Mouse (Mus musculus) hindbrain, embryonic 16.5 days (tissue): ENCODE measurements around the gene Kcnip1. TPM values are rescaled to one million over a fixed set of nuclear protein-coding genes. Genes with fewer than 3 reads are reported as not detected.

Experiments
- ATAC-seq: fragments of 200-750 bp; cut with Nextera tagmentation; 2 replicates; pipeline ENCODE4 v1.8.0; 2017; ENCODE audit warnings: moderate TSS enrichment, moderate library complexity
- H3K27ac ChIP-seq: fragments of 300-500 bp; sonication (generic); 2 replicates; pipeline ENCODE4 v1.5.1; 2014; ENCODE audit warnings: low read depth, mild to moderate bottlenecking, control low read depth, low read length, moderate library complexity
- H3K27me3 ChIP-seq: fragments of 300-500 bp; sonication (generic); replicated peaks from 2 replicates; pipeline ENCODE4 v1.6.1; 2014; ENCODE audit warnings: low read length; ENCODE audit not compliant: control insufficient read depth, insufficient read depth
- H3K36me3 ChIP-seq: fragments of 300-500 bp; sonication (generic); 2 replicates; pipeline ENCODE4 v1.6.1; 2014; ENCODE audit warnings: mild to moderate bottlenecking, low read length, moderate library complexity, mixed read lengths; ENCODE audit not compliant: control insufficient read depth, insufficient read depth
- H3K4me1 ChIP-seq: fragments of 300-500 bp; sonication (generic); 2 replicates; pipeline ENCODE4 v1.6.1; 2014; ENCODE audit warnings: low read depth, low read length; ENCODE audit not compliant: control insufficient read depth, insufficient read depth
- H3K4me2 ChIP-seq: fragments of 300-500 bp; sonication (generic); 2 replicates; pipeline ENCODE4 v1.6.1; 2014; ENCODE audit warnings: mild to moderate bottlenecking, low read length, control low read depth, moderate library complexity
- H3K4me3 ChIP-seq: fragments of 300-500 bp; sonication (generic); 2 replicates; pipeline ENCODE4 v1.5.1; 2014; ENCODE audit warnings: mild to moderate bottlenecking, low read length, control low read depth, moderate library complexity
- H3K9ac ChIP-seq: fragments of 300-500 bp; sonication (generic); 2 replicates; pipeline ENCODE4 v1.6.1; 2014; ENCODE audit warnings: low read depth, mild to moderate bottlenecking, control low read depth, low read length, moderate library complexity
- H3K9me3 ChIP-seq: fragments of 300-500 bp; sonication (generic); 2 replicates; pipeline ENCODE4 v1.6.1; 2014; ENCODE audit warnings: mild to moderate bottlenecking, low read length, moderate library complexity; ENCODE audit not compliant: control insufficient read depth
- WGBS: fragments of 180-500 bp; shearing (Covaris S2); extraction: QIAGEN DNeasy Blood & Tissue Kit; methylation state at CpG from one replicate; pipeline ENCODE4 v1.1.7; 2014; 5-methylcytosine and 5-hydroxymethylcytosine counted together
- polyA plus RNA-seq: library from polyadenylated mRNA; unstranded; fragments of >200 nt; fragmentation: Nextera tagmentation; extraction: Ambion mirVana; gene quantifications from 2 replicates; pipeline ENCODE4 v1.2.1, GENCODE M21; 2015

The Kcnip1 gene
- polyA plus RNA-seq, 1 experiment from 2014 or later, result 146 TPM

DNA sequence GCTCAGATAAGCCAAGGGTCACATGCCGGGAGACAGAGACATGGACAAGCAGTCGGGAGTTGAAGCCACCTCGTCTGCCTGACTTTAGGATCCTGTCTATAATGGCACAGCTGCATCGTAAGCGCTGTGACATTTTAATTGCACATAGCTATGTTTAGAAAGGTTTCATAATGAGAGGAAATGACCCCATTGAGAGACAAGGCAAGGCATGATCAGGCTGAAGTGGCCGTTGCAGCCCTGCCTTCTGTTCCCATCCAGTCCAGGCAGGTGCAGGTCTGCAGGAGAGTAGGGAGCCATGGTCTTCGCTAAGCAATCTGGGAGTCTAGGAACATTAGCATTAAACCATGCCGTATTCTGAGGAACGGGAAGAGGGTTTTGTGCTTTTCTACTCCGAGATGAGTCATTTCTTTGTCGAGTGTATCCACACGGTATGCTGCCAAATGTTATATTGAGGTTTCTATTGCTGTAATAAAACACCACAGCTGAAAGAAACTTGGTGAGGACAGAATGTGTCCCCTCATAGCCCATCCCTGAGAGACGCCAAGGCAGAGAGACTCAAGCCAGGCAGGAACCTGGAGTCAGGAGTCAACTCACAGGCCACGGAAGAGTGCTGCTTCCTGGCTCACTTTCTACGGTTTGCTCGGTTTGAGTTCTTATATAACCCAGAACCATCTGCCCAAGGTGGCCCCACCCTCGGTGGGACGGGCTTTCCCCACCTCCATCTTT is 60.4 kb downstream of the Kcnip1 start:
- H3K9ac ChIP-seq, result no peak overlapping the region
- H3K4me3 ChIP-seq, result no peak overlapping the region
- H3K4me2 ChIP-seq, result no peak overlapping the region
- no peaks in the 10 kb centered on the region for H3K4me1 ChIP-seq
- H3K36me3 ChIP-seq, result no peaks in the 10 kb centered on the region
- 63% methylated on average over 18 of the region's 18 CpGs for WGBS
- H3K9me3 ChIP-seq, result no peaks in the 10 kb centered on the region
- H3K27me3 ChIP-seq, result no peaks in the 10 kb centered on the region
- ATAC-seq, result no peak
- H3K27ac ChIP-seq, result no peak overlapping the region

DNA sequence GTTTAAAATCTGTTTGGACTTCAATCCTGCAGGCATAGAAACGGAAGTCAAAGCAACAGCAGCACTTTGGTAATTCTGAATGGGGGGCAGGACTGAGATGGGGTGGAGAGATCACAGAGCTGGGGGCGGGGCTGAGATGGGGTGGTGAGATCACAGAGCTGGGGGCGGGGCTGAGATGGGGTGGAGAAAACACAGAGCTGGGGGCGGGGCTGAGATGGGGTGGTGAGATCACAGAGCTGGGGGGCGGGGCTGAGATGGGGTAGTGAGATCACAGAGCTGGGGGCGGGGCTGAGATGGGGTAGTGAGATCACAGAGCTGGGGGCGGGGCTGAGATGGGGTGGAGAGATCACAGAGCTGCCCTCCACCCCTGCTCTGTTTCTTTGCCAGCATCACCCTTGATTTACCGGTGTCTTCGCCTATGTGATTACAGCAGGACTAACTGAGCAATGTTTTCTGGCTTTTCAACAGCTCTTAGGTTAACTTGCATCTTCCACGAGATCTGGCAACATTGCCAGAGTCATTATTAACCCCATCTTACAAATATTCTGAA is 61.0 kb downstream of the Kcnip1 start:
- no peak overlapping the region for H3K27ac ChIP-seq
- H3K4me2 ChIP-seq, result no peak overlapping the region

DNA sequence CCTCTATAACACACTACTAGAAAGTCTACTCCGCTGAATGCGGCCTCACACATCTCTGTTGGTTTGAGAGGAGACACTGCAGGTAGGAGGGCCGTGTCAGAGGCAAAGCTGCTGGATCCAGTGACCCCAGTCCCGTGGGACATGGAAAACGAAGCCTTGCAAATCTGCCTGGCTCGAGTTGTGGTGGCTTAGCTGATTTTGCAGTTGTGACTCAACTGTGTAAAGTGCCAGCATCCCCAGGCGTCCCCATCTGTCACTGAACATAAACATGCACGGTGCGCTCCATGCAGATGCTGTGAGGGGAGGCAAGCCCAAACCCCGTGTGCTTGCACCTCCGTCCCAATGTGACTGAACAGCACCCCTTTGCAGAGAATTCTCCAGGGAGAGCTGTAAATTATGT is 63.5 kb downstream of the Kcnip1 start:
- Histone ChIP-seq H3K4me2 (no peak overlapping the region), H3K9ac (no peak overlapping the region), H3K36me3 (no peaks in the 10 kb centered on the region), H3K9me3 (no peaks in the 10 kb centered on the region), H3K27me3 (no peaks in the 10 kb centered on the region), H3K4me1 (peaks cover 7% of the 10 kb centered on the region; the same call in 1 of the 2 replicates), H3K4me3 (no peak overlapping the region), H3K27ac (no peak overlapping the region)
- no peak for ATAC-seq
- 59% methylated on average over 11 of the region's 11 CpGs for WGBS

More for the DNA sequence above, 61.0 kb downstream of the Kcnip1 start:
- H3K4me3 ChIP-seq, result no peak overlapping the region
- no peak for ATAC-seq
- H3K27me3 ChIP-seq, result no peaks in the 10 kb centered on the region
- H3K9ac ChIP-seq, result no peak overlapping the region
- no peaks in the 10 kb centered on the region; the same call in 1 of the 2 replicates for H3K4me1 ChIP-seq
- H3K9me3 ChIP-seq, result no peaks in the 10 kb centered on the region
- WGBS, result 15% methylated on average over 8 of the region's 10 CpGs
- no peaks in the 10 kb centered on the region for H3K36me3 ChIP-seq

DNA sequence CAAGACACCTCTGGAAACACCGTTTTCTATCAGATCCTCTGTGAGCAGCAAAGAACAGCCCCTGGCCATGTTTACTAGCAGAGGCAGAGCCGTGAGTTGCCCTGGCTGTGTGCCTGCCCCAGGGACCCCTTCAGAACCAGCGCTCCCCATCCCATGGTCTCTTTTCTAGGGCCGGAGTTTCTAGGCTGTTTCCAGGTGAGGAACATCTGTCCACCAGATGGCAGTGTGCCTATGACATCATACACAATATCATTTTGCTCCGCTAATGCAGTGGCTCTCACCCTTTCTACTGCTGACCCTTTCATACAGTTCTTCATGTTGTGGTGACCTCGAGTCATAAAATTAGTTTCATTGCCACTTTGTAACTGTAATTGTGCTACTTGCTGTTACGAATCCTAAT is 64.3 kb downstream of the Kcnip1 start:
- Histone ChIP-seq H3K4me1 (peaks cover 7% of the 10 kb centered on the region; the same call in 1 of the 2 replicates), H3K4me2 (no peak overlapping the region), H3K27ac (no peak overlapping the region), H3K9ac (no peak overlapping the region), H3K4me3 (no peak overlapping the region), H3K9me3 (no peaks in the 10 kb centered on the region), H3K27me3 (no peaks in the 10 kb centered on the region), H3K36me3 (no peaks in the 10 kb centered on the region)
- WGBS, result 36% methylated on average over 7 of the region's 7 CpGs
- peak; percentile 46 for ATAC-seq

DNA sequence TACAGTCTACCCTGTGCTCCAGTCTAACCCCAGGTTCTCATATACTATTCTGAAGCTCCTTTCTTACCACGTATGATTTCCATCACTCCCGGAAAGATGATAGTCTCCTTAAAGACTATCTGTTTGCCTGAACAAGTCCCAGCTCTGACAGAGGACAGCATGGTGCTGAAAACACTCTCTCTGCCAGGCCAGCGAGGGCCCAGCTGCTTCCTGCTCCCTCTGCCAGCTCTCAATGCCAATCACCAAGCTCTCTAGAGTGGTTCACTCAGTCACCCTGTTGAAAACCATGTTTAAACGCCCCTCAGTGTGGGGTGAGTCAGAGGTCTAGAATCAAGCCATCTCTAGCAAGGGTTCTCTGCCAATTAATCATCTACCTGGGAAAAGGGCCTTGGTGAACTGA is 65.1 kb downstream of the Kcnip1 start:
- no peaks in the 10 kb centered on the region for H3K27me3 ChIP-seq
- H3K27ac ChIP-seq, result no peak overlapping the region
- ATAC-seq, result peak; percentile 31; the same call in 1 of the 2 replicates
- H3K9me3 ChIP-seq, result no peaks in the 10 kb centered on the region
- no peak overlapping the region for H3K4me2 ChIP-seq
- no peak overlapping the region for H3K9ac ChIP-seq
- H3K4me3 ChIP-seq, result no peak overlapping the region
- H3K4me1 ChIP-seq, result peaks cover 7% of the 10 kb centered on the region; the same call in 1 of the 2 replicates
- H3K36me3 ChIP-seq, result no peaks in the 10 kb centered on the region
- WGBS, result 66% methylated on average over 4 of the region's 4 CpGs

DNA sequence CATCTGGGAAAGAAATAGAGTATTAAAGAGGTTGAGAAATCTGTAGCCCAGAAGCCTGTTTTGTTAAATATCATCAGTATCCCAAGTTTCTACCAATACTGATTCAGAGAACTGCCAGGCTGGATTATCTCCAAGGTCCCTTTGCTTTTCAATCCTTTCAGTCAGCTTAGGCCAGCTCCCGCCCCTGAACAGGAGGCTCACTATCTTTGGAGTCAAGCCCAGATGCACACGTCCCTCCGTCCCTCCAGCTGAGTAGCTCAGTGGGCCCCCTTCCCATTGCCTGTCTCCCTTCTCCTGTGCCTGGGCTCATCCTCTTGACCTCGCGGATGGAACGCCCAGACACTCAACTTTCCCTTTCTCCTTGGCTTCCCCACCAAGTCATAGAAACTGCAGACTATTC is 65.6 kb downstream of the Kcnip1 start:
- whole genome bisulfite sequencing, result 53% methylated on average over 6 of the region's 6 CpGs
- H3K27me3 ChIP-seq, result no peaks in the 10 kb centered on the region

DNA sequence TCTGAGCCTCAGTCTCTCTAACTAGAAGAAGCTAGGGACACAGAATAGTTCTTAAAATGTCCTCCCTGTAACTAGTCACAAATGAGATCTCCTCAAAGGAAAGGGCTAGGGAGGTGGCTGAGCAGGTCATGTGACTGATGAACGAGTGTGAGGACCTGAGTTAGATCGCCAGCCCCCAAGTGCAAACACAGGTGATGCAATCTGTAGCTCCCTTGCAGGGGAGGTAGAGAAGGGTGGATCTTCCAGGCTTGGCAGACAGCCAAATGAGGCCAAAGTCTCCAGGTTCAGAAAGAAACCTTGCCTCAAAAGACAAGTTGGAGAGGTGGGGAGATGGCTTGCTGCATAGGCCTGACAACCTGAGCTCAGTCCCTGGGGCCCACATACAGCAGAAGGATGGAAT is 66.4 kb downstream of the Kcnip1 start:
- no peak for ATAC-seq
- H3K36me3 ChIP-seq, result no peaks in the 10 kb centered on the region

More for the DNA sequence above, 65.6 kb downstream of the Kcnip1 start:
- H3K9ac ChIP-seq, result no peak overlapping the region
- no peak for ATAC-seq
- H3K27ac ChIP-seq, result no peak overlapping the region
- H3K4me3 ChIP-seq, result no peak overlapping the region
- no peaks in the 10 kb centered on the region for H3K36me3 ChIP-seq
- H3K9me3 ChIP-seq, result no peaks in the 10 kb centered on the region
- no peak overlapping the region for H3K4me2 ChIP-seq
- peaks cover 7% of the 10 kb centered on the region; the same call in 1 of the 2 replicates for H3K4me1 ChIP-seq

DNA sequence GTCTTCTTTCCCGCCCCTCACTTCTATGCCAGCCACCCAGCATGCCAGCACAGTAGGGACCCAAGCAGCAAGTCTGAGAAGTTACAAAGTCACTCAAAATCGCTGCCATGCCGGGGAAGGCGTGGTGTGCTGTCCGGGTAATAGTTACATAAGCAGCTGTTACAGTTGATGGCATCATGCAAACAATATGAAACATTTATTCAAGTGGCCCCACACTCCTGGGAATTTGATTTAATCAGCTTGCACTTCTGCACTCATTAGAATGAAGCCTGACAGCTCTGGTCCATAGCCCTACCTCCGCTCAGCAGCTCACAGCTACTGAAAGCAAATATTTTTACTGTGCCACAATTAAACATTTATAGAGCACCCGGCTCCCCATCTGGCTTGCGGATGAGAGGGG is 67.2 kb downstream of the Kcnip1 start:
- Histone ChIP-seq H3K9ac (no peak overlapping the region), H3K36me3 (no peaks in the 10 kb centered on the region), H3K4me1 (peaks cover 7% of the 10 kb centered on the region; the same call in 1 of the 2 replicates), H3K4me2 (no peak overlapping the region), H3K27me3 (no peaks in the 10 kb centered on the region), H3K9me3 (no peaks in the 10 kb centered on the region), H3K27ac (no peak overlapping the region), H3K4me3 (no peak overlapping the region)
- WGBS, result 53% methylated on average over 8 of the region's 8 CpGs
- no peak for ATAC-seq

More for the DNA sequence above, 66.4 kb downstream of the Kcnip1 start:
- H3K4me1 ChIP-seq, result peaks cover 7% of the 10 kb centered on the region; the same call in 1 of the 2 replicates
- H3K27me3 ChIP-seq, result no peaks in the 10 kb centered on the region
- H3K9me3 ChIP-seq, result no peaks in the 10 kb centered on the region
- no peak overlapping the region for H3K4me2 ChIP-seq
- H3K27ac ChIP-seq, result no peak overlapping the region
- H3K9ac ChIP-seq, result no peak overlapping the region
- WGBS, result 72% methylated on average over 2 of the region's 2 CpGs
- no peak overlapping the region for H3K4me3 ChIP-seq

DNA sequence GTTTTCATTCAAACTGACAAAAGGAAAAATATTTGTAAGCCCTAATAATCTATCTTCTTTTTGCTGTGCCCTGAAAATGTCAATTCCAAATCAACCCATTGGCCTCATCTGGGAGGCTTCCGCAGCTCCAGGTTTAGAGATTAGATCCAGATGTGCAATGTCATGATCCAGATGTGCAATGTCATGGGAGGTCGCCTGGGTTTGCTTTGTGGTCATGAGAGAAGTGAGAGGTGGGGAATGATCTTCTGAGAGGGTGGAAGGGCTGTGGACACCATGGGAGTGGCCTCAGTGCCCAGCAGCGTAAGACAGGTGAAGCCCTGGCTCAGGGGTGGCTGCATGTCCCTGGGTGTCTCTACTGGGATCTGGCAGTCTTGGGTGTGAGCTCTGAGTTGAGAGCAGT is 69.9 kb downstream of the Kcnip1 start:
- Histone ChIP-seq H3K4me2 (no peak overlapping the region), H3K9me3 (no peaks in the 10 kb centered on the region), H3K36me3 (no peaks in the 10 kb centered on the region), H3K4me3 (no peak overlapping the region), H3K27me3 (no peaks in the 10 kb centered on the region; the same call in 1 of the 2 replicates), H3K4me1 (peaks cover 7% of the 10 kb centered on the region; the same call in 1 of the 2 replicates), H3K27ac (no peak overlapping the region), H3K9ac (no peak overlapping the region)
- no peak for ATAC-seq
- 80% methylated on average over 3 of the region's 3 CpGs for WGBS
